Mouse (Mus musculus) natural killer cell, adult 2 months (primary cell): ENCODE results near the gene Tmod1.

Experiments used
- DNase-seq, 2 experiments: peaks; one replicate each; pipeline ENCODE4 v3.0.0; 2022; ENCODE audit warnings: low spot score in 2 of 2

The Tmod1 gene

DNA sequence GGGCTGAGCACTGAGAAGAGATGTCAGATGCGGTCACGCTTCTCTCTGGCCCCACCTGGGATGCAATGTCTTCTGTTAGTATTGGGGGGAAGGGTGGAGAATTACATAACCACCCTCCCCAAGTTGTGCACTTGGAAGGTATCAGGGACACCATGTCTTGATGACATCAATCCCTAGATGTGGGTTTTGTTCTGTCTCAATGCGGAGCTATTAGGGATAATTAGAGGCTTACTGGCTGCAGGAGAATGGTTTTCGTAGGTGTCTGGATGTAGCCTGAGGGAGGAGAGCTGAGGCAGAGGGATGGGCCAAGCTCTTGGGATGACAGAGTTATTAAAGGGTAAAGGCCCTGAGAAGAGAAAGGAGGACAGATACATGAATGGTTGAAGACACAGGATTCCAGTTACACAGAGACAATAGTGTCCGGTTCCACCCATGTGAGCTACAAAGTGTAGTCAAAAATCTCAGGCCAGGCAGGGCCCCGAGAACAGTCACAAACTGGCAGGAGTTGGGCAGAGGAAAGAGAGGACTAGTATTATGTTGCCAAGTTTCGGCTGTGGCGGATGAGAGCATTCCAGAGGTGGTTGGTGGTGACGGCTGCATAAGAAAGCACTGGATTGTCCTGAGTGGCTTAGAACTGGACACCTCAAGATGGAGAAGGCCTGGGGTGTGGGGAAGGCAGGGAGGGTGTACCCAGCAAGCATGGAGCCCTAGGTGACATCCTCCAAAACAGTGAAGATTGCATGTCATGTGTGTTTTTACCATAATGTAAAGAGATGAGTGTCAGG lies 14.8 kb downstream of the Tmod1 start:
- no peak for DNase-seq

DNA sequence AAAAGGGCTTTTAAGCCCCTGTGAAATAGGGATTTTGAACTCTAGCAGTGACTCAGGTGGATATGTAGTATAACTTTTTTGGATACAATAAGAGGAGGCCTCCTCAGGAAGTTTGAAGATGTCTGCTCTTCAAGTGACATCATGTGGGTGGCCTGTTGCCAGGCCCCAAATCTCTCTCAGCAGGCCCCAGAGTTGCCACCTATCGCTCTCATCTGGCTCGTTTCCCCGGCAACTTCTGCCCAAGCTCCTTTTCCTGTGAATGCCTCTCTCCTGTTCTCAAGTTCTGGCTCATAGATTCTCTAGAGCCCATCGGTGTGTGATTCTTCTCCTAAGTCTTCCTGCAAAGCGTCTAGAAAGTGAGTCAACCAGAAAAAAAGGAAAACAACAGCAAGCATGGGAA lies 17.4 kb downstream of the Tmod1 start:
- DNase-seq: no peak

DNA sequence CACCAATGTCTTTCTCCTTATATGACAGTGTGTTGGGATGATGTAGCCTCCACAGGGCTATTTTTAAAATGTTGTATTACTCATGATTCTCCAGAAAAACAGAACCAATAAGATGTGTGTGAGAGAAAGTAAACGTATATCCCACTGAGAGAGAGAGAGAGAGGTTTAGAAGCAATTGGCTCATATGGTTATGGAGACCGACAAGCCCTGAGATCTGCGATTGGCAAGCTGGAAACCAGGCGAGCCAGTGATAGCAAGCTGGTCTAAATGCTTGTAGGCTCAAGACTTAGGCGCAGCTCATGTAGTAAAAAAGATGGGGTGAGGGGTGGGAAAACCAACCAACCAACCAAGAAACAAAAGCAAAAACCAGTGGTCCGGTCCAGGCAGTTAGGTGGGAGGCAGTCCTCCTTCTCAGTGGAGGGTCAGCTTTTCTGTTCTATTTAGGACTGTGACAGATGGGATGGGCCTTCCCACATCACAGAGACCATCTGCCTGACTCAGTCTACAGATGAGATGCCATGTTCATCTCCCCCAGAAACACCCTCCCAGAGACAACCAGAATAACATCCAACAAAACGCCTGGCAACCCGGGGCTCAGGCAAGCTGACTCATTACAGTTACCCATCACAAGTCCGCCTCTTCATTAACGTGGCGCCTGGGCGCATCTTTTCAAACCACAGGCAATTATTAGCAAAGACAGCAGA lies 22.7 kb downstream of the Tmod1 start:
- no peak for DNase-seq

DNA sequence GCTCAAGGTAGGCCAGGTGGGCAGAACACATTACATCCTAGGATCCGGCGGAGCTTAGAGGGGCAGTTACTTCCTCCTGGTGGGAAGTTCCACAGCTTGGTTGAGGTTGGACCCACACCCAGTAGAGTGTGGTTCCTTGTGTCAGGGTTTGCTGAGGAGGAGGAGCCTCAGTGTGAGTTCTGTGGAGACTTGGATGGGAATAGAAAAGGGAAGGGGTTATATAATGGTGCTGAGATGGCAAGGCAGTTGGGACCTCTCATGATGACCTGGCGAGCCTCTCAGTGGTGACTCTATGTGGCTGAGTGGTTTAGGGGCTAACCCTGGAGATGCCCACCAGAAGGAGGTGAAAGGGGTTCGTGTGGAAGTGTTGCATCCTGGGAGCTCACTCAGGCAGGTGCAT lies 25.1 kb downstream of the Tmod1 start:
- no peak for DNase-seq

- DNase-seq: no peak
These were observed 25.5 kb downstream of the Tmod1 start for GRCm38 (mm10) chr4:46064263-46064662.

DNA sequence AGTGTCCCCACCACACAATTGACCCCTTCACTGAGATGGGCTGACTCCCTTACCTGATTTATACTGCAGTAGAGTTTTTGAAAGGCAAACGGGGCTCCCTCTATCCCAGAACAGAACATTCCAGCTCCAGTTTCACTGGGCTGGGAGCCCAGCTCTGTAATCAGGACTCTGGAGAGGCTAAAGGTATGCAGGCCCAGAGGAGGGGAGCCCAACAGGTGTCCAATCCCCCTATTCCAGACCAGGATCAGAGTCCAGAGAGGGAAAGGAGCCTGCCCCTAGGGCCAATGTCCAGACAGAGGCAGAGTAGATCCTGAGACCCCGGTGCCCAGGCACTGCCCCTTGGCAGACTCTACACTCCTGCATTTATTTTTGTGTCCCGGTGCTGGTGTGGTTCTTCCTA lies 26.2 kb downstream of the Tmod1 start:
- no peak for DNase-seq

- DNase-seq: no peak
These were observed 27.1 kb downstream of the Tmod1 start for GRCm38 (mm10) chr4:46065695-46066340.

GRCm38 (mm10) chr4:46068060-46068459 lies 29.3 kb downstream of the Tmod1 start:
- no peak for DNase-seq

DNA sequence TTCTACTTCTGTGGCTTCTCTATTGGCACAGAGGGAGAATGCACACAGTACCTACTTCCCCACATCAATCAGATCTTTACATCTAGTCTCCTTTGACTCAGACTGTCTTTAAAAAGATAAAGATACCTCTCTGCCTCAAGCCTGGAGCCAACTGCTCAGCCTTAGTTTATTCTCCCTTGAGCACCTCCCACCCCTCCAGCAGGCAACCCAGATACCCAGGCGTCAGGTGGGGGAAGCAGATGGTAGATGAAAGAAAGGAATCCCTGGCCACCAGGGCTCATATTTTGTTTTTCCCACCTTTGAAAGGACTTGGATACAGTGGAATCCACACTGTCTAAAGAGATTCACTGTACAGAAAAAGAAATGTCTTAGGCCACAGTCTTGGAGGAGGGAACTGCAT lies 29.8 kb downstream of the Tmod1 start:
- DNase-seq: no peak

DNA sequence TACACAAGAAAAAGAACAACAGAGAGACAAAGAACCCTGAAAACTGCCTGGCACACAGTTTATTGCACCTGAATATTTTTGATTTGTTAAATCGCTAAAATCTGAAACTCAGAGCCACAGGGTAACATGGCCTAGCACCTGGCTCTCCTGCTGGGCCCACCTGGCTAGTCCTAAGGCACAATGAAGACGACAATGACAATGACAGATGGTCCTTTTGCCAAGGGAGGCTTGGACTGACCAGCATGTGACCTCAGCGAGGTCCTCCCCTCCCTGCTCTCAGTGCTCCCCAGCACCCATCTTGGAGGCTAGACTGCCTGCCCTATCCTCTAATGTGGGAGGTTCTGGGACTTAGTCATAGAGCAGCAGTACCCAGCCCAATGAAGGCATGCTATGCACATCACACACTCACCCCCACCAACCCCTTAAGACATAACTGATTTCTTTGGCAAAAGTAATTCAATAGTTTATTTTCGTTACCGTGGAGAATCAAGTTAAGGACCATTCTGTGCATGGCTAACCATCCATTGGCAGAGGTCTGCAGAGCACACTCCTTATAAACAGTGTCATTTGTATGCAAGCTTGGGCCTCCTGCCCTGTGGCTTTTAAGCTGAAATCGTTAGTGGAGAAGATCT lies 31.2 kb downstream of the Tmod1 start:
- no peak for DNase-seq

DNA sequence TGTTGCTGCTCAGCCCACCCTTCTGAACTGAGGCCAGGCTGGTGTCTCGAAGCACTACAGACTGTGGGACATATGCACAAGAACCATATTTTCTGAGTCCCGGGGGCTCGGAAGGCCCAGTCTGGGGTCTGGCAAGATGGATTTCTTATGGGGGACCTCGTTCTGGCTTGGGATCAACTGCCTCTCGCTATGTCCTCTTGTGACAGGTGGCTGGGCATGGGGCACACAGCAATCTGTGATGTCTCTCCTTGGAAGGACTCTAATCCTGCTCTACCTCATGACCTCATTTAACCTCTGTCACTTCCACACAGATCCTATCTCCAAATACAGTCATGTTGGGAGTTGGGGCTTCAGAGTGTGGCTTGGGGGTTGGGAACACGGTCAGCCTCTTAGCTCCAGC lies 33.9 kb downstream of the Tmod1 start:
- DNase-seq: no peak

DNA sequence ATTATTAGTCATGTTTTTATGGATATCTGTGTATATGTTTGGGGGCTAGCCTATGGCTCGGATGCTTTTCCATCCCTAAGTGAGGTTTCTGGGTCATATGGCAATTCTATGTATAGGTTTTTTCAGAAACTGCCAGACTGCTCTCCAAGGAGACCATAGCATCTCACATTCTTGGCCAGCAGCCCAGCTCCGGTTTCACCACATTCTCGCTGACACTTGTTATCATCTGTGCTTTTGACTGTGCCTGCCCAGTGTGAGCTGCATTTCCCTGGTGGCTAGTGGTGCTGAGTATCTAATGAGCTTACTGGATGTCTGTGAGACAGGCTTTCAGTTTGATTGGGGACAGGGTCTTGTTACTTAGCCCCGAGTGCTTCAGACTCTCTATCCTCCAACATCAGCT lies 35.0 kb downstream of the Tmod1 start:
- no peak for DNase-seq

DNA sequence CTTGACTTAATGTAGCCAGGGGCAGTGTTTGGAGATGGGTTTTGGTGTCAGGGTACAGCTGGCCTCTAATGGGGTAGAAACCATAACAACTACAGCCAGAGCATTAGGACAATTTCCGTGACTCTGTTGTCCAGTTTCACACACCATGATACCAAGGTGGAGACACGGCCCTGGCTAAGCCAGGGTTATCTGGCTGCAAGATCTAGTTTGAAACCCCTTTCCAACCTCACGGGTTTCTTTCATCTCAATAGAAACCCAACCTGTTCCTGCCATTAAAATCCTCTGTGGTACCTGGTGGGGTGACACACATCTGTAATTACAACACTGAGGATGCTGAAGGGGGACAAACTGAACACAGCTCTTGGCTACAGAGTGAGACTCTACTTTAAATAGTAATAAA lies 36.9 kb downstream of the Tmod1 start:
- no peak for DNase-seq

DNA sequence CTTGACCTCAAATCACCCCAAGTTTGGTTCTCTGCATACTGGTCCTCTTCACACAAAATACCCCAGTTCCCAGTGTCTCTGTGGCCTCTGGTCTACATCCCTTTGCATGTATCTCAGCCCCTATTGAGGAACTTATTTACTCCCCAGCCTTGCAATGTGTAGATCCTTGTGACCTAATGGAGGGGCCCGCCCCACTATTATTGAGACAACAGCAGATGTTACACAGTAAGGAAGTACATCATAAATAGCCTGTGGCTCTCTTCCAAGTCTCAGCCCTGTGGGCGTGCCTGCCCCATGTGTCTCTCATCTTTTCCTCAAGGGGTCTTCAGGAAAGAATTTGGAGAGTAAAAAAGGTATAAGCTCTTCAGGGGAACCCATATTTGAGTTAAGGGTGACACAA lies 38.2 kb downstream of the Tmod1 start:
- no peak for DNase-seq

- DNase-seq: no peak
These were observed 41.5 kb downstream of the Tmod1 start for GRCm38 (mm10) chr4:46080261-46080660.

- DNase-seq: no peak
These were observed 43.8 kb downstream of the Tmod1 start for GRCm38 (mm10) chr4:46082555-46082954.

GRCm38 (mm10) chr4:46084416-46085172 lies 45.9 kb downstream of the Tmod1 start:
- DNase-seq: no peak

DNA sequence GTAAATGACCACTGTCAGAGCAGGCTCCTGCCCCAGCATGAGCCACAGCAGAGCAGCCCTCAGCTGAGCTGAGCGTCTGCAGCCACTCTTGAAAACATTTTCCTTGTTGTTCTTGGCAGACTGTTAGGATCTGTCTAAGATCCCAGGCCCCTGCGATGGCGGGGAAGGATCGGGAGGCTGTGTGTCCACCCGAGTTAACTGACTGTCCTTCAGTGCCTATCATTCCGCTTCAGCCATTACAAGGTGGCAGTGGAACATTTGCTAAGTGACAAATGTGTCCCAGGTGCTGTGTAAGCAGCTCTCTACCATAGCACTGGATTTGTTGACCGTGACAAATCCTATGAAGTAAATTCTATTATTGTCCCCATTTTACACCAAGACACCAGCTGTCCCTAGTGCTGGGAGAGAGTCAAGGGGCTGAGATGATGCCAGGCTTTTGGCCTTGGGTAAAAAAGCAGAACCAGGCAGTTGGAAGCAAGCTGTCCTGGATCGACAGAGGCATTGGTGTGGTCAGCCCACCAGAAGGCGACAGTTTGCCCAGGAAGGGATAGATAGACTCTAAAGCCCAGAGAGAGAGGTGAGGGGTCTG lies 46.6 kb downstream of the Tmod1 start:
- no peak for DNase-seq

DNA sequence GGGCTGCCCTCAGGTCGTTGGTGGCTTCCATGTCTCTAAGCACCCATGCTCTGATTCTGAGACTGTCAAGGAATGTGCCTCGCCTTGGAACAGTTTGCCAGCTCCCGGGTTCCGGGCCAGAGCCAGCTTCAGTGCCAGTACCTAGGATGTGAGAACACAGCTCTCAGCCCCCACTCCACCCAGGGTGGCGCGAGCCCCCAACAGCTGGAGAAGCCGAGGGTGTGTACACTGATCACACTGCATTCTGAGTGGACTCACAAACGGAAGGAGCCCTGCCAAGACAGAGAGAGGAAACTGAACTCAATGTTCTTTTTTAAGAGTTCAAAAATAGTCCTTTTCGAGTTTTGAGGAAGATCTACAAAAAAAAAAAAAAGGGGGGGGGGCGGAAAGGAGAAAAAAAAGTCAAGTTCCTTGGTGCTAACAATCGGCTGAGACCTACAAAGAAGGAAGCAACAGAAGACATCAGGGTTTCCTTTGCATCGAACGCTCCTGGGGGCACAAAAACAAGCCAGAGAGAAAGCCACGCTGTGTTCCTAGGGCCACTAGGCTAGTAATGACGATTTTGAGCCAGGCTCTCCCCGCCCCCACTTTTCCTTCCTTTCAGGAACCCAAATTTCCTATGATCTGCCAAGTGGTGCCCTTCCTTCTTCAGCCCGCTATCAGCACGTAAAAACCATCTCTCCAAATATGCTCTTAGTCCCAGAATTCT lies 48.1 kb downstream of the Tmod1 start:
- no peak for DNase-seq

GRCm38 (mm10) chr4:46087427-46087771 lies 48.7 kb downstream of the Tmod1 start:
- DNase-seq: no peak

DNA sequence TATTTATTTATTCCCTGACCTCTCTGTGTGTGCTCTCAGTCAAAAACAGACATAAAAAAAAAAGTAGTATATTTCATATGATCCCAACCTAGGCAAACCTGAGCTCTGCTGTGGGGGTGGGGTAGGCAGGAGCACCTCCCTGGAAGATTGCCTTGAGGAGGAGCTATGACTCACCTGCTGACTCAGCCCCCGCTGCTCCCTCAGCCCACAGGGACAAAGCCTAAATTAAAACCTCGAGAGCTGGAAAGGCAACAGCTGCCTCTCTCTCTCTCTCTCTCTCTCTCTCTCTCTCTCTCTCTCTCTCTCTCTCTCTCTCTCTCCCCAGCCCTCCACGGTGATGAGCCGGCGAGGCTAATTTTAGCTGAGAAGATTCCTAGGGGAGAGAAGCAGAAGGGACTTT lies 49.1 kb downstream of the Tmod1 start:
- DNase-seq: no peak
